Mouse (Mus musculus) liver, embryonic 14.5 days (tissue): ENCODE results near the gene Tspyl3.

Experiments used
- CTCF ChIP-seq: IDR thresholded peaks from 2 replicates; pipeline ENCODE4 v1.5.1; 2016; ENCODE audit warnings: antibody characterized with exemption, low read depth, control low read depth
- EP300 ChIP-seq: IDR thresholded peaks from 2 replicates; pipeline ENCODE4 v1.6.1; 2016; ENCODE audit warnings: antibody characterized with exemption, low read depth

DNA sequence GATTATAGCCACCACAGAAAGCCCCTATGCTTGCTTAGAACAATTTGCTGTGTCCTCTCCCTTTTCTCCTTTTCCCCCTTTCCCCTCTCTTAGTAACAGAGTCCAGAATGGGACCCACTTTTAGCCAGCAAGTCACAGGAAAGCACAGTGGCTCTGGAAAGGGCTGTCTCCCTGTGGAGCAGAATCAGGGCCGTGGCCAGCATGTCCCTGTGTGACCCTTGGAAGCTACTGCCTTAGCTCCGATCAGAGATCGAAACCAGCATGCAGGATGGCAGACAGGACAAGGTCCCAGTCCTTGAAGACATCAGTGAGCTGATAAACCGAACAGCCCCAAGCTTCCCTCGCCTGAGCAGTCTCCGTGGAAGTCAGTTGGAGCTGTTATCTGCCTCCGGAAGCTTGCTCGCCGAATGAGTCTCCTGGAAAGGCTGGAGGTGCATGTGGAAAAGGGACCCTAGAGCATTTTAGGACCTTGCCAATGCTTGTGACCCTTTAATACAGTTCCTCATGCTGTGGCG is 7.4 kb downstream of the Tspyl3 start:
- TF ChIP-seq CTCF (no peak), EP300 (no peak)
